Mouse (Mus musculus) kidney, embryonic 16.5 days (tissue): ENCODE measurements around the gene Klhl29. TPM values are rescaled to one million over a fixed set of nuclear protein-coding genes. Genes with fewer than 3 reads are reported as not detected.

Experiments used
- ATAC-seq: fragments of 200-750 bp; cut with Nextera tagmentation; 2 replicates; pipeline ENCODE4 v1.8.0; 2017; ENCODE audit warnings: moderate TSS enrichment; ENCODE audit not compliant: low FRiP score, low TSS enrichment
- H3K27ac ChIP-seq: fragments of 300-500 bp; sonication (generic); 2 replicates; pipeline ENCODE4 v1.5.1; 2014; ENCODE audit warnings: low read length
- H3K27me3 ChIP-seq: fragments of 300-500 bp; sonication (generic); 2 replicates; pipeline ENCODE4 v1.6.1; 2014; ENCODE audit warnings: low read length, control low read depth, mixed read lengths; ENCODE audit not compliant: insufficient read depth
- H3K36me3 ChIP-seq: fragments of 300-500 bp; sonication (generic); 2 replicates; pipeline ENCODE4 v1.6.1; 2014; ENCODE audit warnings: low read length, control low read depth, mixed read lengths; ENCODE audit not compliant: insufficient read depth
- H3K4me1 ChIP-seq: fragments of 300-500 bp; sonication (generic); 2 replicates; pipeline ENCODE4 v1.6.1; 2014; ENCODE audit warnings: low read length, control low read depth, mixed read lengths; ENCODE audit not compliant: insufficient read depth
- H3K4me2 ChIP-seq: fragments of 300-500 bp; sonication (generic); replicated peaks from 2 replicates; pipeline ENCODE4 v1.6.1; 2014; ENCODE audit warnings: low read depth, low read length
- H3K4me3 ChIP-seq: fragments of 300-500 bp; sonication (generic); 2 replicates; pipeline ENCODE4 v1.5.1; 2014; ENCODE audit warnings: mild to moderate bottlenecking, low read length
- H3K9ac ChIP-seq: fragments of 300-500 bp; sonication (generic); replicated peaks from 2 replicates; pipeline ENCODE4 v1.6.1; 2014; ENCODE audit warnings: low read length
- H3K9me3 ChIP-seq: fragments of 300-500 bp; sonication (generic); 2 replicates; pipeline ENCODE4 v1.6.1; 2016; ENCODE audit warnings: low read length, control low read depth
- WGBS: fragments of 180-500 bp; shearing (Covaris S2); extraction: QIAGEN DNeasy Blood & Tissue Kit; methylation state at CpG from one replicate; pipeline ENCODE4 v1.1.7; 2014; 5-methylcytosine and 5-hydroxymethylcytosine counted together
- polyA plus RNA-seq: library from polyadenylated mRNA; unstranded; fragments of >200 nt; fragmentation: Nextera tagmentation; extraction: Ambion mirVana; gene quantifications from 2 replicates; pipeline ENCODE4 v1.2.1, GENCODE M21; 2015

Gene Klhl29
- polyA plus RNA-seq, 1 experiment from 2014 or later, result 0.51 TPM

GRCm38 (mm10) chr12:5252569-5252968, 122.9 kb downstream of the Klhl29 start:
- Histone ChIP-seq H3K4me1 (peaks cover 19% of the 10 kb centered on the region), H3K9me3 (no peaks in the 10 kb centered on the region), H3K9ac (no peak overlapping the region), H3K4me2 (no peak overlapping the region), H3K4me3 (no peak overlapping the region), H3K36me3 (no peaks in the 10 kb centered on the region), H3K27ac (no peak overlapping the region), H3K27me3 (no peaks in the 10 kb centered on the region)
- 79% methylated on average over 2 of the region's 2 CpGs for WGBS
- ATAC-seq, result no peak

DNA sequence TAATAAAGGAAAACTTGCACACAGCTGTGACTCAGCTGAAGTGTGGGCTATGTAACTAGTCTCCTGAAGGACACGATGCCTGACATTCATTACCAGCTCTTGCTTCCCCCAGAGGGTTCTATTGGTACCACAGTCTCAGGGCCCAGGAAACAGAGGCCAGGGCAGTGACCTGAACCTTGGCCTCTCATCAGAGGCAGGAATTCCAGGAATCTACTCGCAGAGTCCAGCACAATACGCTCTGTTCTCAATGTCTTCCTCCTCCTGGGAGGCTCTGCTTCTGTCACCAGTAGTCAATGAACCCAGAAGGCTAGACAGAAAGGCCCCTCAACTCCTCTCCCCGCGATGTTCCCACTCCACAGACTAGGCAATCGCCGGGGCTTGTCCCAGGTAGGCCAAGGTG, 125.4 kb downstream of the Klhl29 start:
- 40% methylated on average over 7 of the region's 7 CpGs for WGBS
- no peak overlapping the region for H3K4me2 ChIP-seq
- peak; percentile 72 for ATAC-seq
- H3K9me3 ChIP-seq, result no peaks in the 10 kb centered on the region
- peaks cover 37% of the 10 kb centered on the region for H3K4me1 ChIP-seq
- no peak overlapping the region for H3K9ac ChIP-seq
- no peaks in the 10 kb centered on the region for H3K27me3 ChIP-seq
- H3K36me3 ChIP-seq, result no peaks in the 10 kb centered on the region
- H3K27ac ChIP-seq, result no peak overlapping the region
- no peak overlapping the region for H3K4me3 ChIP-seq

GRCm38 (mm10) chr12:5249068-5249467, 126.4 kb downstream of the Klhl29 start:
- Histone ChIP-seq H3K27ac (no peak overlapping the region), H3K27me3 (no peaks in the 10 kb centered on the region), H3K4me1 (peaks cover 37% of the 10 kb centered on the region), H3K36me3 (no peaks in the 10 kb centered on the region), H3K9me3 (no peaks in the 10 kb centered on the region), H3K4me2 (no peak overlapping the region), H3K4me3 (no peak overlapping the region), H3K9ac (no peak overlapping the region)
- WGBS, result 76% methylated on average over 13 of the region's 13 CpGs
- ATAC-seq, result no peak

- Histone ChIP-seq H3K4me1 (peaks cover 28% of the 10 kb centered on the region), H3K9me3 (no peaks in the 10 kb centered on the region), H3K4me3 (no peak overlapping the region), H3K27me3 (no peaks in the 10 kb centered on the region), H3K4me2 (no peak overlapping the region), H3K9ac (no peak overlapping the region), H3K27ac (no peak overlapping the region), H3K36me3 (no peaks in the 10 kb centered on the region)
- no peak for ATAC-seq
- WGBS, result 19% methylated on average over 6 of the region's 6 CpGs
These were observed 128.0 kb downstream of the Klhl29 start for GRCm38 (mm10) chr12:5247505-5247904.

DNA sequence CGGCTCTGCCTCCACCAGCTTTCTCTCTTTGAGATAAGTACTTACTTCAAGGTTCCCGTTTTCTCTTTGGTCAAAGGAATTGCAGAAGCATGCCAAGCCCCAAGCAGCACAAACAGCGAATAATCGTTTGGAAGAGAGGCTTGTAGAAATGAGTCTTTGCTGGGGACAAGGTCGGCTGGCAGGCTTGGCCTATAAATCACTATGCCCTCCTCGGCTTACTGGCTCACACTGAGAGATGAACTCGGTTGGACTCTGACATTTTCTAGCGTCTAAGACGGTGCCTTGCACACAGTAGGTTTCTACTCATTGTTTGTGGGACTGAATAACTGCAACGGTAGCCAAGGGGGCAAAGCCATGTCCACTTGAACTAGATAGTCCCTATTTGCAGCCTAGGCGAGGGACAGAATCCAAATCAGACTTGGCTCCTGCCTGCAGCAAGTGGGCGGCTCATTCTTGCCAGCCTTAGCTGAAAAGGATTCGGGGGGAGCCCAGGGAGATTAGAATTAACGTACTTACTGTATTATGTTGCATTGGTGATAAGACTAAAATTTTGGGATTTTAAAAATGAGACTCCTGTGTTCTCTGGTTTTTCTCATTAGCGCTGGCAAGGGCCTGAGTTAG, 128.7 kb downstream of the Klhl29 start:
- no peak for ATAC-seq
- Histone ChIP-seq H3K27ac (no peak overlapping the region), H3K9me3 (no peaks in the 10 kb centered on the region), H3K9ac (no peak overlapping the region), H3K4me3 (no peak overlapping the region), H3K36me3 (no peaks in the 10 kb centered on the region), H3K4me2 (no peak overlapping the region), H3K27me3 (no peaks in the 10 kb centered on the region), H3K4me1 (peaks cover 28% of the 10 kb centered on the region)
- 48% methylated on average over 15 of the region's 15 CpGs for WGBS

- peak; percentile 56; the same call in 1 of the 2 replicates for ATAC-seq
- H3K27ac ChIP-seq, result no peak overlapping the region
- WGBS, result 40% methylated on average over 9 of the region's 9 CpGs
These were observed 129.3 kb downstream of the Klhl29 start for GRCm38 (mm10) chr12:5246193-5246621.

DNA sequence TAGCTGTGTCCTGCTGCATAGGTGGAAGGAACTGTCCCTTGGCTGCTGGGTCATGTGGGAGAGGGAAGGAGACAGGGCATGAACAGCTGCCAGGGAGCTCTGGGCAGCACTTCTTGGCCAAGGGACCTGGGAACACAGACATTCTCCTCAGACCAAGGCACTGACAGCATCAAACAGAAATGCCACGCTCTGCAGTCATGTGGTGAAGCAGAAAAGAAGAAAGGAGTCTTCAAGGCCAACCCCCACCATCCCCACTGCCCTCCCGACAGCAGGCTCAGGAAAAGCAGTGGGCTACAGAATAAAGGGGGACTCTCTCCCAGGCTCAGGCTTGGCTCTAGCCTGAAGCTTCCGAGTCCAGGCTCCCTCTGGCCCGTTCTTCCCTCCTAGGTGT, 130.3 kb downstream of the Klhl29 start:
- no peak overlapping the region for H3K4me2 ChIP-seq
- H3K27me3 ChIP-seq, result no peaks in the 10 kb centered on the region
- peaks cover 26% of the 10 kb centered on the region for H3K4me1 ChIP-seq
- no peak for ATAC-seq
- no peak overlapping the region for H3K9ac ChIP-seq
- 71% methylated on average over 4 of the region's 4 CpGs for WGBS
- H3K27ac ChIP-seq, result no peak overlapping the region
- no peaks in the 10 kb centered on the region for H3K36me3 ChIP-seq
- H3K9me3 ChIP-seq, result no peaks in the 10 kb centered on the region
- H3K4me3 ChIP-seq, result no peak overlapping the region

More at GRCm38 (mm10) chr12:5246193-5246621, 129.3 kb downstream of the Klhl29 start:
- no peaks in the 10 kb centered on the region for H3K27me3 ChIP-seq
- H3K9me3 ChIP-seq, result no peaks in the 10 kb centered on the region
- no peaks in the 10 kb centered on the region for H3K36me3 ChIP-seq
- H3K4me2 ChIP-seq, result no peak overlapping the region
- H3K4me3 ChIP-seq, result no peak overlapping the region
- no peak overlapping the region for H3K9ac ChIP-seq
- H3K4me1 ChIP-seq, result peaks cover 28% of the 10 kb centered on the region

GRCm38 (mm10) chr12:5244431-5245206, 130.9 kb downstream of the Klhl29 start:
- H3K9ac ChIP-seq, result no peak overlapping the region
- H3K9me3 ChIP-seq, result no peaks in the 10 kb centered on the region
- peaks cover 22% of the 10 kb centered on the region for H3K4me1 ChIP-seq
- no peak overlapping the region for H3K27ac ChIP-seq
- ATAC-seq, result no peak
- 89% methylated on average over 10 of the region's 10 CpGs for WGBS
- no peak overlapping the region for H3K4me2 ChIP-seq
- H3K27me3 ChIP-seq, result no peaks in the 10 kb centered on the region
- H3K4me3 ChIP-seq, result no peak overlapping the region
- no peaks in the 10 kb centered on the region for H3K36me3 ChIP-seq

- no peak overlapping the region for H3K27ac ChIP-seq
- H3K9me3 ChIP-seq, result no peaks in the 10 kb centered on the region
- H3K27me3 ChIP-seq, result no peaks in the 10 kb centered on the region
- no peak overlapping the region for H3K4me3 ChIP-seq
- H3K4me2 ChIP-seq, result no peak overlapping the region
- H3K36me3 ChIP-seq, result no peaks in the 10 kb centered on the region
- ATAC-seq, result no peak
- H3K9ac ChIP-seq, result no peak overlapping the region
- 87% methylated on average over 6 of the region's 6 CpGs for WGBS
- peaks cover 19% of the 10 kb centered on the region for H3K4me1 ChIP-seq
These were observed 131.6 kb downstream of the Klhl29 start for GRCm38 (mm10) chr12:5243867-5244266.

- H3K9ac ChIP-seq, result no peak overlapping the region
These were observed 132.0 kb downstream of the Klhl29 start for GRCm38 (mm10) chr12:5243449-5243848.

More at GRCm38 (mm10) chr12:5243449-5243848, 132.0 kb downstream of the Klhl29 start:
- WGBS, result 43% methylated on average over 4 of the region's 4 CpGs
- Histone ChIP-seq H3K27me3 (no peaks in the 10 kb centered on the region), H3K4me2 (no peak overlapping the region), H3K4me3 (no peak overlapping the region), H3K9me3 (no peaks in the 10 kb centered on the region), H3K4me1 (peaks cover 19% of the 10 kb centered on the region), H3K27ac (no peak overlapping the region), H3K36me3 (no peaks in the 10 kb centered on the region)
- ATAC-seq, result peak; percentile 25; the same call in 1 of the 2 replicates
